Mouse (Mus musculus) G1E (cell line): ENCODE results near the gene 1700029H14Rik. TPM values are rescaled to one million over a fixed set of nuclear protein-coding genes. Genes with fewer than 3 reads are reported as not detected.

Source experiments
- ATAC-seq: 2 replicates; pipeline ENCODE4 v1.8.0; 2016; ENCODE audit warnings: mild to moderate bottlenecking; ENCODE audit not compliant: insufficient number of reproducible peaks, poor library complexity, low FRiP score, severe bottlenecking; ENCODE audit errors: extremely low read depth
- DNase-seq: peaks from one replicate; pipeline ENCODE4 v3.0.0; 2012; ENCODE audit warnings: low spot score
- H3K27me3 ChIP-seq: 2 replicates; pipeline ENCODE4 v1.6.1; 2012; ENCODE audit warnings: mild to moderate bottlenecking, low read length, inconsistent platforms; ENCODE audit not compliant: insufficient read depth
- H3K36me3 ChIP-seq: replicated peaks from 2 replicates; pipeline ENCODE3; 2012; ENCODE audit warnings: mild to moderate bottlenecking, inconsistent platforms
- H3K4me1 ChIP-seq: 2 replicates; pipeline ENCODE4 v1.6.1; 2012; ENCODE audit warnings: low read depth, low read length, inconsistent platforms, mixed read lengths; ENCODE audit not compliant: insufficient read depth
- H3K4me3 ChIP-seq: 2 replicates; pipeline ENCODE4 v1.5.1; 2012; ENCODE audit warnings: low read depth, mild to moderate bottlenecking, inconsistent platforms, low read length, moderate library complexity, mixed read lengths
- H3K9me3 ChIP-seq: replicated peaks from 2 replicates; pipeline ENCODE4 v1.6.1; 2012; ENCODE audit warnings: inconsistent platforms
- CTCF ChIP-seq: IDR thresholded peaks from 2 replicates; pipeline ENCODE4 v1.5.1; 2012; ENCODE audit warnings: low read depth, low read length, inconsistent platforms, mixed read lengths
- GATA1 ChIP-seq: IDR thresholded peaks from 2 replicates; pipeline ENCODE4 v1.6.1; 2012; ENCODE audit warnings: borderline replicate concordance, low read length, inconsistent platforms, mixed read lengths
- GATA2 ChIP-seq: IDR thresholded peaks from 2 replicates; pipeline ENCODE4 v1.6.1; 2012; ENCODE audit warnings: low read depth, low read length, inconsistent platforms, borderline replicate concordance
- POLR2AphosphoS5 ChIP-seq: IDR thresholded peaks from 2 replicates; pipeline ENCODE4 v1.6.1; 2012; ENCODE audit warnings: low read depth, low read length, inconsistent platforms; ENCODE audit not compliant: insufficient replicate concordance
- TAL1 ChIP-seq: conservative IDR thresholded peaks from 2 replicates; pipeline ENCODE4 v1.6.1; 2012; ENCODE audit warnings: low read depth, low read length, inconsistent platforms, mixed read lengths
- polyA plus RNA-seq: library from polyadenylated mRNA; stranded (reverse); fragments of >175 nt; gene quantifications from 2 replicates; pipeline ENCODE4 v1.2.3, GENCODE M21; 2012
- total RNA-seq, 2 experiments: library from RNA; stranded (forward) in 1 of 2; stranded (reverse) in 1 of 2; fragments of 200-1000 nt in 1 of 2; fragments of >200 nt in 1 of 2; fragmentation: Nextera tagmentation in 1 of 2; gene quantifications; 2 replicates each; pipeline ENCODE4 v1.2.3; 2014 to 2017

Gene 1700029H14Rik
- total and polyA plus RNA-seq, 3 experiments = 0.05 TPM; not detected in 2

- Histone ChIP-seq H3K4me3 (no peak overlapping the region), H3K36me3 (no peaks in the 10 kb centered on the region), H3K27me3 (peaks cover 6% of the 10 kb centered on the region; the same call in 1 of the 2 replicates), H3K4me1 (no peaks in the 10 kb centered on the region; the same call in 1 of the 2 replicates), H3K9me3 (no peaks in the 10 kb centered on the region)
- DNase-seq (peak; percentile 52), ATAC-seq (peak; percentile 50; the same call in 1 of the 2 replicates)
- TF ChIP-seq GATA1 = no peak
- no peak for TF ChIP-seq POLR2AphosphoS5
- no peak for TF ChIP-seq GATA2
- TF ChIP-seq TAL1 = no peak
- TF ChIP-seq CTCF = no peak
These were observed 11.3 kb downstream of the 1700029H14Rik start for GRCm38 (mm10) chr8:13550718-13551573.

DNA sequence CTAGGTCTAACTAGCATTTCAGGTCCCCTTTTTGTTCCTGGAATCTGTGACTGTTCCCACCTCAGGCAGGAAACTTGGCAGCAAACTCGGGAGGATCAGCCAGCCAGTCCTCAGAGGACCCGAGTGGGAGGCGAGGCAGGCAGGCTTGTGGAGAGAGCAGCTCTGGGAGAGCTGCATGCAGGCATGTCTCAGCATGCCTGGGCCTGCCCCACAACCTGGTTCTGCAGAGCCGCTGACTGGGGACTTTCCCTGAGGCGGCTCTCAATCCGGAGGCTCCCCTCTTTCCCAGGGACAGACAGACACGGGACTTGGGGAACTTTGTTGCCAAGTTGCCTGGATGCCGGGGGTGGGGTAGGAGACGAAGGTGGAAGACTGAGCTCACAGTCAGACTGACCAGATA, 13.4 kb downstream of the 1700029H14Rik start:
- H3K4me3 ChIP-seq = no peak overlapping the region
- DNase-seq = no peak

GRCm38 (mm10) chr8:13548235-13548634, 14.0 kb downstream of the 1700029H14Rik start:
- peaks cover 6% of the 10 kb centered on the region; the same call in 1 of the 2 replicates for H3K27me3 ChIP-seq
- no peaks in the 10 kb centered on the region; the same call in 1 of the 2 replicates for H3K4me1 ChIP-seq
- ATAC-seq = no peak
- TF ChIP-seq POLR2AphosphoS5 = no peak
- no peak for TF ChIP-seq GATA2
- TF ChIP-seq GATA1 = no peak
- no peak for TF ChIP-seq CTCF
- TF ChIP-seq TAL1 = no peak
- H3K4me3 ChIP-seq = no peak overlapping the region
- DNase-seq = no peak
- no peaks in the 10 kb centered on the region for H3K36me3 ChIP-seq
- H3K9me3 ChIP-seq = no peaks in the 10 kb centered on the region

More for the DNA sequence above, 13.4 kb downstream of the 1700029H14Rik start:
- peaks cover 6% of the 10 kb centered on the region; the same call in 1 of the 2 replicates for H3K27me3 ChIP-seq
- no peaks in the 10 kb centered on the region for H3K36me3 ChIP-seq
- H3K9me3 ChIP-seq = no peaks in the 10 kb centered on the region
- ATAC-seq = no peak
- no peaks in the 10 kb centered on the region; the same call in 1 of the 2 replicates for H3K4me1 ChIP-seq
- no peak for TF ChIP-seq TAL1
- TF ChIP-seq GATA2 = no peak
- TF ChIP-seq CTCF = no peak
- TF ChIP-seq POLR2AphosphoS5 = no peak
- TF ChIP-seq GATA1 = no peak

- H3K27me3 ChIP-seq = peaks cover 6% of the 10 kb centered on the region; the same call in 1 of the 2 replicates
These were observed 15.8 kb downstream of the 1700029H14Rik start for GRCm38 (mm10) chr8:13546421-13546820.

DNA sequence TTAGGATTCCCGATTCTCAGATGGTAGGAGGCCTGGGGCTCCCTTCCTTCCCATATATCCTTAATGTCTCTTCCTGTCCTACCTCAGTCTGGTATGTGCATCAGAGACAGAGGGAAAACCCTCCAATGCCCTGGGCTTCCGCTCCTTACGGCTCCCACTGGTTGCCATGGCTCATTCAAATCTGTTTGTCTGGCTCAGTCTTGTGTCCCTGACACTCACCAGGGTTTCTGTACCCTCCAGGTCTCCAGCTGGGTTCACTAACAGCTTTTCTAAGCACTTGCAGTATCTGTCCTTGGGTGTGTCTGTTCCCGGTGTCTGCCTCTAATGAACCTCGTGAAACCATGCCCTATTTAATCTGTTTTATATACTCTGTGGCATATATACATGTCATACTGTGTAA, 20.7 kb downstream of the 1700029H14Rik start:
- TF ChIP-seq GATA2 = no peak
- TF ChIP-seq POLR2AphosphoS5 = no peak
- no peak for TF ChIP-seq GATA1
- TF ChIP-seq TAL1 = no peak
- no peak for TF ChIP-seq CTCF
- H3K27me3 ChIP-seq = no peaks in the 10 kb centered on the region
- no peak overlapping the region for H3K4me3 ChIP-seq
- no peaks in the 10 kb centered on the region for H3K9me3 ChIP-seq
- ATAC-seq (no peak), DNase-seq (no peak)
- H3K4me1 ChIP-seq = no peaks in the 10 kb centered on the region
- no peaks in the 10 kb centered on the region for H3K36me3 ChIP-seq

More at GRCm38 (mm10) chr8:13546421-13546820, 15.8 kb downstream of the 1700029H14Rik start:
- Histone ChIP-seq H3K4me3 (no peak overlapping the region), H3K4me1 (no peaks in the 10 kb centered on the region; the same call in 1 of the 2 replicates), H3K9me3 (no peaks in the 10 kb centered on the region), H3K36me3 (no peaks in the 10 kb centered on the region)
- ATAC-seq = no peak
- no peak for TF ChIP-seq TAL1
- TF ChIP-seq GATA1 = no peak
- TF ChIP-seq POLR2AphosphoS5 = no peak
- no peak for TF ChIP-seq CTCF
- TF ChIP-seq GATA2 = no peak
- no peak for DNase-seq

GRCm38 (mm10) chr8:13540122-13540521, 22.1 kb downstream of the 1700029H14Rik start:
- Histone ChIP-seq H3K4me1 (no peaks in the 10 kb centered on the region), H3K9me3 (no peaks in the 10 kb centered on the region), H3K27me3 (no peaks in the 10 kb centered on the region), H3K4me3 (no peak overlapping the region), H3K36me3 (no peaks in the 10 kb centered on the region)
- TF ChIP-seq CTCF = no peak
- no peak for TF ChIP-seq GATA2
- TF ChIP-seq POLR2AphosphoS5 = no peak
- TF ChIP-seq GATA1 = no peak
- TF ChIP-seq TAL1 = no peak
- DNase-seq = no peak
- ATAC-seq = no peak
